Mouse (Mus musculus) left cerebral cortex, adult 8-10 months (tissue): ENCODE measurements at regions not wholly inside any gene's neighbourhood (a gene's known extent, or its start where the extent isn't known, plus 50 kb on each side); places are given as distances from the start of the nearest gene placed in this dataset.
"Not testable (repeated sequence)": the region's sequence is repeated elsewhere in the genome, so short reads cannot be mapped to it uniquely, and the experiment has no call there.

Source experiments
- DNase-seq, 2 experiments: peaks; one replicate each; pipeline ENCODE4 v3.0.0; 2022; ENCODE audit warnings: low spot score in 2 of 2

- peak; percentile 22 to 70 for DNase-seq
Observed at GRCm38 (mm10) chr9:116426269-116426999, 251.3 kb upstream of the Tgfbr2 start.

- not testable (repeated sequence) for DNase-seq
Observed at GRCm38 (mm10) chr9:116425400-116425799, 250.2 kb upstream of the Tgfbr2 start.

- DNase-seq: no peak
Observed at GRCm38 (mm10) chr9:116415021-116415420, 239.9 kb upstream of the Tgfbr2 start.

GRCm38 (mm10) chr9:116411067-116411466, 235.9 kb upstream of the Tgfbr2 start:
- no peak for DNase-seq

GRCm38 (mm10) chr9:116410461-116410860, 235.3 kb upstream of the Tgfbr2 start:
- DNase-seq: no peak

- DNase-seq: no peak
Observed at GRCm38 (mm10) chr9:116408116-116408515, 233.0 kb upstream of the Tgfbr2 start.

- no peak for DNase-seq
Observed at GRCm38 (mm10) chr9:116405051-116405450, 229.9 kb upstream of the Tgfbr2 start.

GRCm38 (mm10) chr9:116401821-116402220, 226.7 kb upstream of the Tgfbr2 start:
- no peak for DNase-seq

GRCm38 (mm10) chr9:116400270-116400669, 225.1 kb upstream of the Tgfbr2 start:
- no peak for DNase-seq

GRCm38 (mm10) chr9:116399296-116399695, 224.1 kb upstream of the Tgfbr2 start:
- DNase-seq: no peak

GRCm38 (mm10) chr9:116392258-116392657, 217.1 kb upstream of the Tgfbr2 start:
- DNase-seq: no peak

GRCm38 (mm10) chr9:116389781-116390180, 214.6 kb upstream of the Tgfbr2 start:
- DNase-seq: no peak

- DNase-seq: no peak
Observed at GRCm38 (mm10) chr9:116388863-116389262, 213.7 kb upstream of the Tgfbr2 start.

- DNase-seq: no peak
Observed at GRCm38 (mm10) chr9:116388025-116388424, 212.9 kb upstream of the Tgfbr2 start.

- DNase-seq: peak; percentile 40 to 43
Observed at GRCm38 (mm10) chr9:116384176-116385076, 209.3 kb upstream of the Tgfbr2 start.

- DNase-seq: no peak
Observed at GRCm38 (mm10) chr9:116383411-116384101, 208.4 kb upstream of the Tgfbr2 start.

GRCm38 (mm10) chr9:116377706-116378105, 202.5 kb upstream of the Tgfbr2 start:
- no peak for DNase-seq

GRCm38 (mm10) chr9:116375658-116376357, 200.6 kb upstream of the Tgfbr2 start:
- DNase-seq: peak; percentile 21 to 76

- DNase-seq: no peak
Observed at GRCm38 (mm10) chr9:116374343-116374742, 199.2 kb upstream of the Tgfbr2 start.

- no peak for DNase-seq
Observed at GRCm38 (mm10) chr9:116373396-116373795, 198.2 kb upstream of the Tgfbr2 start.

- no peak for DNase-seq
Observed at GRCm38 (mm10) chr9:116369059-116369718, 194.0 kb upstream of the Tgfbr2 start.
